Mouse (Mus musculus) myocyte (in vitro differentiated cells): ENCODE measurements around the gene Nudt21.
A peak's percentile ranks its signal among the peaks of the same experiment; 100 is the strongest.

ENCODE experiments used
- MAX ChIP-seq: IDR thresholded peaks from one replicate; pipeline ENCODE4 v1.6.1; 2011; ENCODE audit warnings: low read depth, mild to moderate bottlenecking, control low read depth
- MYOG ChIP-seq, 3 experiments: IDR thresholded peaks; one replicate each; pipeline ENCODE4 v1.6.1; 2011; ENCODE audit warnings: control low read depth in 2 of 3, low read depth in 2 of 3, mild to moderate bottlenecking in 2 of 3; ENCODE audit not compliant: insufficient read length in 2 of 3, control insufficient read depth in 1 of 3, insufficient read depth in 1 of 3
- POLR2A ChIP-seq: IDR thresholded peaks from one replicate; pipeline ENCODE4 v1.6.1; 2011; ENCODE audit warnings: low read depth, mild to moderate bottlenecking, control low read depth, moderate library complexity; ENCODE audit not compliant: insufficient read length
- USF1 ChIP-seq: IDR thresholded peaks from one replicate; pipeline ENCODE4 v1.6.1; 2011; ENCODE audit warnings: low read depth, mild to moderate bottlenecking, control low read depth, moderate library complexity

GRCm38 (mm10) chr8:94012013-94012951, 24.5 kb downstream of the Nudt21 start, which contains the start of gene Amfr:
- TF ChIP-seq USF1 (no peak), POLR2A (peak; percentile 83), MAX (no peak), MYOG (IDR thresholded peaks at IDR 0.05; ENCODE audit: control insufficient read depth in 1 of 3, insufficient read depth in 1 of 3, insufficient read length in 2 of 3, low read depth in 2 of 3) (no peak)
